Mouse (Mus musculus): Measurements from ENCODE around the gene Bpifb9b. TPM values are rescaled to one million over a fixed set of nuclear protein-coding genes. Genes with fewer than 3 reads are reported as not detected.

Bpifb9b gene
- polyA plus RNA-seq, 1 experiment from 2014 or later: not detected

Other genes with a start within 250 kb of the Bpifb9b start
- gene Bpifa3, start 176.9 kb upstream of the Bpifb9b start, polyA plus RNA-seq (2015; fragmentation: Nextera tagmentation; extraction: Ambion mirVana): not detected in 2 replicates
- 0.13 TPM in 1 of 2 replicates, not detected in the other for gene Bpifa1, start 164.3 kb upstream of the Bpifb9b start, polyA plus RNA-seq (2015; fragmentation: Nextera tagmentation; extraction: Ambion mirVana)
- gene Bpifa5, start 144.6 kb upstream of the Bpifb9b start, polyA plus RNA-seq (2015; fragmentation: Nextera tagmentation; extraction: Ambion mirVana): not detected in 2 replicates
- 0.37 and 0.97 TPM in 2 replicates for gene Bpifb1, start 116.4 kb upstream of the Bpifb9b start, polyA plus RNA-seq (2015; fragmentation: Nextera tagmentation; extraction: Ambion mirVana)
- gene Bpifb5, start 83.5 kb upstream of the Bpifb9b start, polyA plus RNA-seq (2015; fragmentation: Nextera tagmentation; extraction: Ambion mirVana): not detected in 2 replicates
- not detected in 2 replicates for gene Bpifb9a, start 49.4 kb upstream of the Bpifb9b start, polyA plus RNA-seq (2015; fragmentation: Nextera tagmentation; extraction: Ambion mirVana)
- 13.3 and 14.9 TPM in 2 replicates for gene Cdk5rap1, start 65.8 kb downstream of the Bpifb9b start, polyA plus RNA-seq (2015; fragmentation: Nextera tagmentation; extraction: Ambion mirVana)
- 3.1 and 3.4 TPM in 2 replicates for gene Snta1, start 100.9 kb downstream of the Bpifb9b start, polyA plus RNA-seq (2015; fragmentation: Nextera tagmentation; extraction: Ambion mirVana)
- 8.2 TPM in 2 replicates for gene Cbfa2t2, start 129.3 kb downstream of the Bpifb9b start, polyA plus RNA-seq (2015; fragmentation: Nextera tagmentation; extraction: Ambion mirVana)
- 1.8 and 2.2 TPM in 2 replicates for gene 1700003F12Rik, start 239.9 kb downstream of the Bpifb9b start, polyA plus RNA-seq (2015; fragmentation: Nextera tagmentation; extraction: Ambion mirVana)
- 0.08 TPM in 1 of 2 replicates, not detected in the other for gene Actl10, start 244.5 kb downstream of the Bpifb9b start, polyA plus RNA-seq (2015; fragmentation: Nextera tagmentation; extraction: Ambion mirVana)

Data from liver, embryonic 16.5 days (tissue).